Mouse (Mus musculus) ES-E14 (cell line): Measurements from ENCODE around the gene Cavin4.

Source experiments
- CHD2 ChIP-seq: IDR thresholded peaks from 2 replicates; pipeline ENCODE4 v1.6.1; 2014; ENCODE audit warnings: mild to moderate bottlenecking, low read depth, low read length, inconsistent platforms
- HCFC1 ChIP-seq: IDR thresholded peaks from 2 replicates; pipeline ENCODE4 v1.6.1; 2012; ENCODE audit warnings: low read length, inconsistent platforms, borderline replicate concordance; ENCODE audit not compliant: insufficient read depth
- MAFK ChIP-seq: IDR thresholded peaks from 2 replicates; pipeline ENCODE4 v1.6.1; 2014; ENCODE audit warnings: mild to moderate bottlenecking, low read depth, low read length, inconsistent platforms; ENCODE audit not compliant: insufficient read depth
- ZC3H11A ChIP-seq: IDR thresholded peaks from 2 replicates; pipeline ENCODE4 v1.6.1; 2012; ENCODE audit warnings: low read depth, mild to moderate bottlenecking, inconsistent platforms, low read length, borderline replicate concordance
- ZNF384 ChIP-seq: IDR thresholded peaks from 2 replicates; pipeline ENCODE4 v1.6.1; 2012; ENCODE audit warnings: low read depth, low read length, inconsistent platforms

- TF ChIP-seq HCFC1 (no peak), MAFK (no peak), ZC3H11A (no peak), CHD2 (no peak), ZNF384 (no peak)
Observed at GRCm38 (mm10) chr4:48656530-48656929, 6.8 kb upstream of the Cavin4 start.
